Mouse (Mus musculus) liver, adult 2 months (tissue): ENCODE measurements around the gene Dchs2. TPM values are rescaled to one million over a fixed set of nuclear protein-coding genes. Genes with fewer than 3 reads are reported as not detected.

Experiments used
- DNase-seq: peaks from one replicate; pipeline ENCODE4 v3.0.0-alpha.2; 2011; ENCODE audit warnings: low read depth, low spot score; ENCODE audit errors: extremely low read depth
- H3K27ac ChIP-seq: fragments of 200-500 bp; replicated peaks from 2 replicates; pipeline ENCODE4 v1.5.1; 2012; ENCODE audit warnings: low read depth, mild to moderate bottlenecking, control low read depth, inconsistent platforms, low read length; ENCODE audit not compliant: insufficient read depth
- H3K27me3 ChIP-seq: fragments of 200-500 bp; 2 replicates; pipeline ENCODE4 v1.6.1; 2012; ENCODE audit warnings: mild to moderate bottlenecking, moderate library complexity, low read length, inconsistent platforms; ENCODE audit not compliant: control insufficient read depth, insufficient read depth
- H3K36me3 ChIP-seq: fragments of 200-500 bp; 2 replicates; pipeline ENCODE4 v1.6.1; 2012; ENCODE audit warnings: low read length, inconsistent platforms; ENCODE audit not compliant: control insufficient read depth, insufficient read depth
- H3K4me1 ChIP-seq: fragments of 200-500 bp; 2 replicates; pipeline ENCODE4 v1.6.1; 2011; ENCODE audit warnings: low read length; ENCODE audit not compliant: control insufficient read depth, insufficient read depth
- H3K4me3 ChIP-seq: fragments of 200-500 bp; 2 replicates; pipeline ENCODE4 v1.5.1; 2011; ENCODE audit warnings: low read depth, mild to moderate bottlenecking, control low read depth, low read length, moderate library complexity; ENCODE audit not compliant: insufficient read depth
- H3K79me2 ChIP-seq: fragments of 200-500 bp; 2 replicates; pipeline ENCODE4 v1.6.1; 2012; ENCODE audit warnings: inconsistent platforms, mild to moderate bottlenecking, low read length, moderate library complexity; ENCODE audit not compliant: control insufficient read depth, insufficient read depth
- H3K9ac ChIP-seq: fragments of 200-500 bp; 2 replicates; pipeline ENCODE4 v1.6.1; 2012; ENCODE audit warnings: low read depth, mild to moderate bottlenecking, control low read depth, inconsistent platforms, low read length
- CTCF ChIP-seq: fragments of 200-500 bp; IDR thresholded peaks from 2 replicates; pipeline ENCODE4 v1.5.1; 2011; ENCODE audit warnings: low read depth, low read length, control low read depth
- POLR2A ChIP-seq: fragments of 200-500 bp; IDR thresholded peaks from 2 replicates; pipeline ENCODE4 v1.6.1; 2011; ENCODE audit warnings: low read length, control low read depth; ENCODE audit not compliant: insufficient read depth; ENCODE audit errors: extremely low read depth
- WGBS: fragments of 180-500 bp; shearing (Covaris S2); methylation state at CpG from one replicate; pipeline ENCODE4 v1.1.7; 2018; 5-methylcytosine and 5-hydroxymethylcytosine counted together
- polyA plus RNA-seq: library from polyadenylated mRNA; depleted of rRNA; stranded (reverse); fragments of >200 nt; gene quantifications from 2 replicates; pipeline ENCODE4 v1.2.3, GENCODE M21; 2012
- total RNA-seq: library from RNA; depleted of rRNA; stranded (reverse); fragments of >200 nt; gene quantifications from 2 replicates; pipeline ENCODE4 v1.2.3, GENCODE M21; 2014

The Dchs2 gene
- total and polyA plus RNA-seq, 2 experiments, result 0.01 to 0.09 TPM

GRCm38 (mm10) chr3:83220101-83220500 lies 92.4 kb downstream of the Dchs2 start:
- no peak overlapping the region for H3K9ac ChIP-seq
- H3K79me2 ChIP-seq, result no peaks in the 10 kb centered on the region
- no peaks in the 10 kb centered on the region for H3K36me3 ChIP-seq
- DNase-seq, result no peak
- H3K4me3 ChIP-seq, result no peak overlapping the region
- no peak overlapping the region for H3K27ac ChIP-seq
- TF ChIP-seq CTCF (no peak), POLR2A (no peak)
- no peaks in the 10 kb centered on the region for H3K4me1 ChIP-seq
- no peaks in the 10 kb centered on the region for H3K27me3 ChIP-seq
- WGBS, result 81% methylated on average over 2 of the region's 2 CpGs

GRCm38 (mm10) chr3:83222125-83222524 lies 94.4 kb downstream of the Dchs2 start:
- H3K79me2 ChIP-seq, result no peaks in the 10 kb centered on the region
- 52% methylated on average over 5 of the region's 5 CpGs for WGBS
- H3K27ac ChIP-seq, result no peak overlapping the region
- H3K4me1 ChIP-seq, result no peaks in the 10 kb centered on the region
- H3K9ac ChIP-seq, result no peak overlapping the region
- H3K36me3 ChIP-seq, result no peaks in the 10 kb centered on the region
- H3K27me3 ChIP-seq, result no peaks in the 10 kb centered on the region
- DNase-seq, result no peak
- H3K4me3 ChIP-seq, result no peak overlapping the region
- TF ChIP-seq POLR2A (no peak), CTCF (no peak)

GRCm38 (mm10) chr3:83228383-83228782 lies 100.6 kb downstream of the Dchs2 start:
- Histone ChIP-seq H3K27me3 (no peaks in the 10 kb centered on the region), H3K4me1 (no peaks in the 10 kb centered on the region), H3K4me3 (no peak overlapping the region), H3K36me3 (no peaks in the 10 kb centered on the region), H3K27ac (no peak overlapping the region), H3K79me2 (no peaks in the 10 kb centered on the region), H3K9ac (no peak overlapping the region)
- WGBS, result 77% methylated on average over 9 of the region's 9 CpGs
- TF ChIP-seq CTCF (no peak), POLR2A (no peak)
- DNase-seq, result no peak

- 88% methylated on average over 2 of the region's 2 CpGs for WGBS
Measured at GRCm38 (mm10) chr3:83230326-83230725, 102.6 kb downstream of the Dchs2 start.

GRCm38 (mm10) chr3:83234457-83234856 lies 106.7 kb downstream of the Dchs2 start:
- H3K79me2 ChIP-seq, result no peaks in the 10 kb centered on the region
- H3K27me3 ChIP-seq, result 0 out of 2 replicates have a peak, but pooled peaks cover 4% of the 10 kb centered on the region
- 65% methylated on average over 4 of the region's 4 CpGs for WGBS
- no peak for TF ChIP-seq CTCF
- no peak for TF ChIP-seq POLR2A
- H3K4me1 ChIP-seq, result no peaks in the 10 kb centered on the region
- no peaks in the 10 kb centered on the region for H3K36me3 ChIP-seq
- H3K4me3 ChIP-seq, result no peak overlapping the region
- no peak overlapping the region for H3K9ac ChIP-seq
- DNase-seq, result no peak
- H3K27ac ChIP-seq, result no peak overlapping the region

More at GRCm38 (mm10) chr3:83230326-83230725, 102.6 kb downstream of the Dchs2 start:
- no peak overlapping the region for H3K27ac ChIP-seq
- DNase-seq, result no peak
- H3K27me3 ChIP-seq, result 0 out of 2 replicates have a peak, but pooled peaks cover 4% of the 10 kb centered on the region
- no peak overlapping the region for H3K9ac ChIP-seq
- TF ChIP-seq POLR2A, result no peak
- no peak for TF ChIP-seq CTCF
- no peaks in the 10 kb centered on the region for H3K36me3 ChIP-seq
- H3K79me2 ChIP-seq, result no peaks in the 10 kb centered on the region
- no peaks in the 10 kb centered on the region for H3K4me1 ChIP-seq
- no peak overlapping the region for H3K4me3 ChIP-seq

GRCm38 (mm10) chr3:83235061-83235460 lies 107.3 kb downstream of the Dchs2 start:
- Histone ChIP-seq H3K27ac (no peak overlapping the region), H3K27me3 (0 out of 2 replicates have a peak, but pooled peaks cover 4% of the 10 kb centered on the region), H3K4me1 (no peaks in the 10 kb centered on the region), H3K79me2 (no peaks in the 10 kb centered on the region), H3K4me3 (no peak overlapping the region), H3K9ac (no peak overlapping the region), H3K36me3 (no peaks in the 10 kb centered on the region)
- TF ChIP-seq CTCF, result no peak
- TF ChIP-seq POLR2A, result no peak
- DNase-seq, result no peak
- WGBS, result 87% methylated on average over 5 of the region's 5 CpGs
